Mouse (Mus musculus) kidney, embryonic 14.5 days (tissue): ENCODE measurements around the gene Sco1. TPM values are rescaled to one million over a fixed set of nuclear protein-coding genes. Genes with fewer than 3 reads are reported as not detected.

ENCODE experiments used
- ATAC-seq: fragments of 200-750 bp; cut with Nextera tagmentation; 2 replicates; pipeline ENCODE4 v1.8.0; 2017; ENCODE audit warnings: moderate number of reproducible peaks, mild to moderate bottlenecking, moderate TSS enrichment, moderate library complexity; ENCODE audit not compliant: low FRiP score, low TSS enrichment
- H3K27ac ChIP-seq: fragments of 300-500 bp; sonication (generic); 2 replicates; pipeline ENCODE4 v1.5.1; 2014; ENCODE audit warnings: low read depth, mild to moderate bottlenecking, low read length, moderate library complexity, mixed read lengths
- H3K27me3 ChIP-seq: fragments of 300-500 bp; sonication (generic); 2 replicates; pipeline ENCODE4 v1.6.1; 2014; ENCODE audit warnings: mild to moderate bottlenecking, low read length; ENCODE audit not compliant: control insufficient read depth, insufficient read depth
- H3K36me3 ChIP-seq: fragments of 300-500 bp; sonication (generic); 2 replicates; pipeline ENCODE4 v1.6.1; 2014; ENCODE audit warnings: low read length, mixed read lengths; ENCODE audit not compliant: control insufficient read depth, insufficient read depth
- H3K4me1 ChIP-seq: fragments of 300-500 bp; sonication (generic); 2 replicates; pipeline ENCODE4 v1.6.1; 2014; ENCODE audit warnings: low read length, mixed read lengths; ENCODE audit not compliant: control insufficient read depth, insufficient read depth
- H3K4me2 ChIP-seq: fragments of 300-500 bp; sonication (generic); replicated peaks from 2 replicates; pipeline ENCODE4 v1.6.1; 2014; ENCODE audit warnings: low read depth, mild to moderate bottlenecking, low read length
- H3K4me3 ChIP-seq: fragments of 300-500 bp; sonication (generic); 2 replicates; pipeline ENCODE4 v1.5.1; 2014; ENCODE audit warnings: mild to moderate bottlenecking, low read length
- H3K9ac ChIP-seq: fragments of 300-500 bp; sonication (generic); 2 replicates; pipeline ENCODE4 v1.6.1; 2014; ENCODE audit warnings: low read depth, mild to moderate bottlenecking, low read length, moderate library complexity
- H3K9me3 ChIP-seq: fragments of 300-500 bp; sonication (generic); 2 replicates; pipeline ENCODE4 v1.6.1; 2016; ENCODE audit warnings: low read length; ENCODE audit not compliant: control insufficient read depth
- WGBS: fragments of 180-500 bp; shearing (Covaris S2); extraction: QIAGEN DNeasy Blood & Tissue Kit; methylation state at CpG from one replicate; pipeline ENCODE4 v1.1.7; 2014; 5-methylcytosine and 5-hydroxymethylcytosine counted together
- microRNA-seq: library from miRNA; unstranded; fragments of <30 nt; microRNA quantifications from one replicate; pipeline ENCODE4, GENCODE M21; 2016
- polyA plus RNA-seq: library from polyadenylated mRNA; unstranded; fragments of >200 nt; fragmentation: Nextera tagmentation; extraction: Ambion mirVana; gene quantifications from 2 replicates; pipeline ENCODE4 v1.2.1, GENCODE M21; 2014

Sco1 gene
- polyA plus RNA-seq, 1 experiment from 2014 or later, result 19.2 TPM

DNA sequence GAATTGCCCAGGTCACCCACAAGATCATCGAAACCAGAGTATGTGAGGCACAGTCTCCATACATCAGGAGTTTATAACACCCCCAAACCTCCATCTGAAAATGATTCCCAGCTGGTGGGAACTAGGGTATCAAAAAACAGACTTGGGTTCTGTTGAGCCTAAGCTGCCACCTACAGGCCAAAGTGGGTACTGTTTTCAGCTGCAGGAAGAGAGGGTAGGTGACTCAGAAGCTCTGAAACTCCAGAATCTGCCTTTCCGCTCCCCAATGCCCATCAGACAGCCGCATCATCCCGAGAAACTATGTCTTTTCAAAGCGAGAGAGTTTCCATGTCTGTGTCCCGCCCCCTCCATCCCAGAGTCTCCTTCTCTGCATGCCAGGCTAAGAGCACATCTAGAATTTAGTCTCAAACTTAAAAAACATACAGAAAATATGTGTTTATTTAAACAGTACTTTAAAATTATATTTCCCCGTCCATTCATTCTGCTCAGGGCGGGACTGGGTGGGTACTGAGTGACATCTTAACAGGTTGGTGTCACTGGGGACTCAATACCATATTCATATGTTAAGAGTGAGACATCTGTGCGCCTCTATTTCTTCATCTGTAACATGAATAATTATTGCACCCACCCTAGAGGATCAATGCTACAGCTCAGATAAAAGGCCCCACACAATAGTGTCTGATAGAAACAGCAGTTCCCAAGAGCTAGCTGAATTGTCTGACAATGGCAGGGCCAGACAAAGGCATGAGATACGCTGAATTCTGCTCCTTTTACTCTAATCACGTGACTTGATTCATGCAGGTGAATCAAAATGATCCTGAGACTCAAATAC, 59.8 kb downstream of the Sco1 start:
- Histone ChIP-seq H3K4me3 (no peak overlapping the region), H3K27me3 (no peaks in the 10 kb centered on the region), H3K4me1 (no peaks in the 10 kb centered on the region), H3K9ac (no peak overlapping the region), H3K9me3 (no peaks in the 10 kb centered on the region), H3K36me3 (no peaks in the 10 kb centered on the region), H3K4me2 (no peak overlapping the region), H3K27ac (no peak overlapping the region)
- 42% methylated on average over 11 of the region's 11 CpGs for WGBS
- ATAC-seq, result peak; percentile 24; the same call in 1 of the 2 replicates

DNA sequence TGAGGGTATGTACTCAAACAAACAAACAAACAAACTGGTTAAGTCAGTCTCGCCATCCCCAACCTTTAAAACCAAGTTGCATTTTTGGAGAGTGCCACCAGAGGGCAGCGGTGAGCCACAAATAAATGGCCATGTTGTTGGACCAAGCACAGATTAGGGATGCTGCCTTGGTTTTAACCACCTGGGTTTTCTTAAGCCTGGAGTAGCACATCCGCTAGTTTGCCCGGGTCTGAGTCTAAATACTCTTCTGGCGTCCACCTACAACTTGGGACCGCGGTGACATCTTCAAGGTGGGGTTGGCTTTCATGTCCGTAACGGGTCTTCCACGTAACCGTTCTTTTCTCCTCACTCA, 60.4 kb downstream of the Sco1 start:
- Histone ChIP-seq H3K36me3 (no peaks in the 10 kb centered on the region), H3K4me2 (no peak overlapping the region), H3K9ac (no peak overlapping the region), H3K9me3 (no peaks in the 10 kb centered on the region), H3K27me3 (no peaks in the 10 kb centered on the region), H3K4me1 (no peaks in the 10 kb centered on the region), H3K4me3 (no peak overlapping the region), H3K27ac (no peak overlapping the region)
- WGBS, result 40% methylated on average over 11 of the region's 11 CpGs
- no peak for ATAC-seq

DNA sequence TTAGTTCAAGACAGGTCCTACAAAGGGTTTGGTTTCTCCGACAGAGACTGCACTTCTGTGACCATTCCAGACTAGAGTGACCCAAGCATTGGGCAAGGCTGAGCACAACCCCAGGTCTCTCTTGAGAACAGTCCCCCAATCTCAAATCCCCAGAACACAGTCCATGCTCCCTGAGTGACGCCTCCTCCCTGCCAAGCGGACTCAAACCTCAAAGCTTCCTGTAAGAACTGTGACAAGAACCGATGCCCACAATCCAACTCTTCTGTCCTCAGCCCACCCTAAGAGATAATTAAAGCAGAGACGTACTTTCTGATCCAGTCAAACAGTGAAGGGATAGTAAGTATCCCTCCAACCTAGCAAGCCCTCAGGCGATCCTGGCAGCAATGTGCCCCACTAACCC, 60.9 kb downstream of the Sco1 start:
- no peak overlapping the region for H3K4me2 ChIP-seq
- no peaks in the 10 kb centered on the region for H3K9me3 ChIP-seq
- no peak overlapping the region for H3K9ac ChIP-seq
- H3K27ac ChIP-seq, result no peak overlapping the region
- H3K36me3 ChIP-seq, result no peaks in the 10 kb centered on the region
- no peak overlapping the region for H3K4me3 ChIP-seq
- WGBS, result 93% methylated on average over 6 of the region's 6 CpGs
- no peaks in the 10 kb centered on the region for H3K4me1 ChIP-seq
- ATAC-seq, result no peak
- no peaks in the 10 kb centered on the region for H3K27me3 ChIP-seq

DNA sequence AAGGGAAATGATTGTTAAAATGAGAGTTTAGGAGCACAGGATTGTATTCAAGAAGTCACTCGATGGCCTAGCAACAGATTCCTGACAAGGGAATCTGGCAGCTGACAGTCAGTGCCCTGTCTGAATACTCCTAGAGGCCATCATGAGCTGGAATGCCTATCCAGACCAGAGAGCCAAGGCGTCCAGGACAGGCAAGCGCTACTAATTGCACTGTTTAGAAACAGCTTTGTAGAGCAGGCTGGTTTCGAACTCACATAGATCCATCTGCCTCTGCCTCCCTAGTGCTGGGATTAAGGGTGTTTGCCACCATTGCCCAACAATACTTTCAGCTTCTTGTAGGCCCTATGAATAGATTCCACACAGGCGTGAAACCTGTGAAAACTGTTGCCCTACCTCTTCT, 61.8 kb downstream of the Sco1 start:
- H3K9me3 ChIP-seq, result no peaks in the 10 kb centered on the region
- H3K27me3 ChIP-seq, result no peaks in the 10 kb centered on the region
- no peaks in the 10 kb centered on the region for H3K36me3 ChIP-seq
- ATAC-seq, result no peak
- H3K4me2 ChIP-seq, result no peak overlapping the region
- no peak overlapping the region for H3K27ac ChIP-seq
- 90% methylated on average over 5 of the region's 5 CpGs for WGBS
- H3K4me1 ChIP-seq, result no peaks in the 10 kb centered on the region
- H3K4me3 ChIP-seq, result no peak overlapping the region
- H3K9ac ChIP-seq, result no peak overlapping the region

DNA sequence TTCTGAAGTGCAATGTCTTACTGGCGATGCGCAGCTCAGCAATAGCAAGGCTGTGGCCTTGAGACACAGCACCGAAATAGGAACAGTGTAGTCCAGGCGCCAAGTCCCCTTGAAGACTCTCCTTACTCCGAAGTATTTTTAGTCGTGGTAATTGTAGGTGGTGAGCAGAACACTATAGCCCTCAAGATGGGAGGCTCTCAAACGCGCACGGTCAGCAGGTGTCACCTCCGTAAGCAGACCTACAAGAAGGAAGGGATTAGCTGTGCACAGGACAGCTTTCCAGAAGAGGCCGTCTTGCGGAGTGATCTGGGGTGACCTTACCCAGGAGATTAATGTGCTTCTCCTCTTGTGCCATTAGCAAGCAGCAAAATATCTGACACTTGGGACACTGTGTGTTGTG, 62.4 kb downstream of the Sco1 start:
- WGBS, result 87% methylated on average over 12 of the region's 12 CpGs
- H3K9me3 ChIP-seq, result no peaks in the 10 kb centered on the region
- no peak overlapping the region for H3K4me2 ChIP-seq
- H3K36me3 ChIP-seq, result no peaks in the 10 kb centered on the region
- no peak overlapping the region for H3K4me3 ChIP-seq
- H3K9ac ChIP-seq, result no peak overlapping the region
- H3K27me3 ChIP-seq, result no peaks in the 10 kb centered on the region
- no peak for ATAC-seq
- H3K4me1 ChIP-seq, result no peaks in the 10 kb centered on the region
- H3K27ac ChIP-seq, result no peak overlapping the region

Small RNA genes lying within 50 kb of the gene (microRNA-seq; reads per million reads assigned to microRNA genes)
- gene Mir6923, result not detected

Other genes with a start within 250 kb of the Sco1 start
- gene Pirt, start 140.7 kb upstream of the Sco1 start, polyA plus RNA-seq, result 0.22 and 0.23 TPM in 2 replicates
- not detected in 2 replicates for gene Tmem238l, start 96.0 kb upstream of the Sco1 start, polyA plus RNA-seq
- gene Tmem220, start 27.5 kb upstream of the Sco1 start, polyA plus RNA-seq, result 1.7 TPM in 2 replicates
- 27.0 and 27.7 TPM in 2 replicates for gene Adprm, start 76 bp upstream of the Sco1 start, polyA plus RNA-seq
- gene Myh3, start 25.6 kb downstream of the Sco1 start, polyA plus RNA-seq, result 0.10 and 0.45 TPM in 2 replicates
- gene Myh2, start 118.4 kb downstream of the Sco1 start, polyA plus RNA-seq, result not detected in 2 replicates
- 0.04 TPM in 1 of 2 replicates, not detected in the other for gene Myh1, start 147.4 kb downstream of the Sco1 start, polyA plus RNA-seq
- not detected in 2 replicates for gene Myh4, start 185.4 kb downstream of the Sco1 start, polyA plus RNA-seq
- 0.04 and 0.12 TPM in 2 replicates for gene Myh8, start 224.5 kb downstream of the Sco1 start, polyA plus RNA-seq